Mouse (Mus musculus): ENCODE measurements around the gene Zc3h4.

The Zc3h4 gene

GRCm38 (mm10) chr7:16475764-16476599, 75.3 kb downstream of the Zc3h4 start:
- no peak for DNase-seq (ENCODE audit: low spot score in 2 of 2)

DNA sequence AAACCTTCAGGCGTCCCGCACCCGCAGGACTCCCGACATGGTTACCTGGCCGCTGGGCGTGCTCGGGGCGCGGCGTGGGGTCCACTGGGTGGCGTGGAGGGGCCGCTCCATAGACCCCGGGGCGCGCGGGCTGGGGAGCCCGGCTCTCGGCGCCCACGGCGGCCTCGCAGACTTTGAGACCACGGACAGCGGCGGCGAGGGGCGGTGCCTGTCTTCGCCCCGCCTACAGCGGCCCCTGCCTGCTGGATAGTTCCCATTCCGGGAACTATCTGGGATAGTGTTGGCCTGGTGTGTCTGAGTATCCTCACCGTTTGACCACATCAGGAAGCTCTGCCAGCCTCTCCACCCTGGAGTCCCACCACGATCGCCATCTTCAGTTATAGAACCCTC, 75.9 kb downstream of the Zc3h4 start:
- no peak for DNase-seq (ENCODE audit: low spot score in 2 of 2)

GRCm38 (mm10) chr7:16477628-16478027, 76.9 kb downstream of the Zc3h4 start, which contains the start of gene Npas1:
TSS of gene Npas1 (minus strand) at chr7:16477728.
- no peak for DNase-seq (ENCODE audit: low spot score in 2 of 2)
